Mouse (Mus musculus) heart, adult 2 months (tissue): Measurements from ENCODE around the gene Kif3a.
A peak's percentile ranks its signal among the peaks of the same experiment; 100 is the strongest.

ENCODE experiments used
- CTCF ChIP-seq: fragments of 200-600 bp; IDR thresholded peaks from 2 replicates; pipeline ENCODE4 v1.8.1; 2022; ENCODE audit warnings: antibody characterized with exemption, mild to moderate bottlenecking, moderate library complexity
- EP300 ChIP-seq: fragments of 200-500 bp; IDR thresholded peaks from 2 replicates; pipeline ENCODE4 v1.6.1; 2011; ENCODE audit warnings: low read depth, low read length, control low read depth; ENCODE audit not compliant: insufficient read depth
- POLR2A ChIP-seq: fragments of 200-500 bp; IDR thresholded peaks from 2 replicates; pipeline ENCODE4 v1.6.1; 2011; ENCODE audit warnings: mild to moderate bottlenecking, low read depth, low read length, control low read depth; ENCODE audit not compliant: insufficient read depth

GRCm38 (mm10) chr11:53567224-53568014 is at the start of gene Kif3a:
- TF ChIP-seq EP300 (no peak), CTCF (no peak), POLR2A (peak; percentile 64)
